Mouse (Mus musculus) splenic B cell, adult 2 months (primary cell): ENCODE results near the gene Sppl3.
"Not testable (repeated sequence)": the region's sequence is repeated elsewhere in the genome, so short reads cannot be mapped to it uniquely, and the experiment has no call there.

ENCODE experiments used
- DNase-seq: peaks from one replicate; pipeline ENCODE4 v3.0.0-alpha.2; 2011; ENCODE audit warnings: low read depth, low spot score
- H3K27me3 ChIP-seq: 2 replicates; pipeline ENCODE4 v1.6.1; 2012; ENCODE audit warnings: mild to moderate bottlenecking, low read length, moderate library complexity, mixed read lengths; ENCODE audit not compliant: control insufficient read depth, poor library complexity, insufficient read depth, severe bottlenecking
- H3K36me3 ChIP-seq: 2 replicates; pipeline ENCODE4 v1.6.1; 2012; ENCODE audit warnings: mild to moderate bottlenecking, low read length, moderate library complexity, mixed read lengths; ENCODE audit not compliant: control insufficient read depth, poor library complexity, insufficient read depth, severe bottlenecking

Gene Sppl3

DNA sequence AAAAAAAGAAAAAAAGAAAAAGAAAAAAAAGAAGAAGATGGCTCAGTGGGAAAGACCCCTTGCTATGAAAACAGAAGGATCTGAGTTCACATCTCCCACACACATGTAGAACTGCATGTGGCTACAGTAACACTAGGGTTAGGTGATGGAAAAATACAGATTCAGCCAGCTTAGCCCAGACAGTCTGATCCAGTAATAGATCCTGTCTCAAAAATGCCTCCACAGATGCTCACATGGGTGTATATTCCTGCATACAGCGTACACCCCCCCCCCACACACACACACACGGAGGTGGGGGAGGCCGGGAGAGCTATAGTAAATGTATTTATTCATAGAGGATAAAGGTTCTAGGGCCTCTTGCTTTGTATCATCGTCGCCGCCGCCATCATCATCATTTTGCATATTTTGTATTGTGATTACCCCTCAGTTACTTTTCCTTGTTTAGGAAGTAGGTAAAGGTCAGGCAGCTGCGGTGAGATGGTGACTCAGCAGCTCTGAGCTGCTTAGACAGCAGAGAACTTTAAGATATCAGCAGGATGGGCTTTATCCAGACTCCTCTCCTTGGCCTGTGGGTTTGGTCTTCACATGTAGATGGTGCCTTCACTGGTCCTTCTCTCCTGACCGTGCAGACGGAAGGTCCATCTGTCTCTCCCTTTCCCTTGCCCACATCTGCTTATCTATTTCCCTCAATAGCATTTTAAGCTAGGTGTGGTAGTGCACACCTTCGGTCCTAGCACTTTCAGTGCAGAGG is 57.9 kb downstream of the Sppl3 start:
- DNase-seq, result no peak
- no peaks in the 10 kb centered on the region; the same call in none of the 2 replicates for H3K36me3 ChIP-seq
- no peaks in the 10 kb centered on the region for H3K27me3 ChIP-seq

DNA sequence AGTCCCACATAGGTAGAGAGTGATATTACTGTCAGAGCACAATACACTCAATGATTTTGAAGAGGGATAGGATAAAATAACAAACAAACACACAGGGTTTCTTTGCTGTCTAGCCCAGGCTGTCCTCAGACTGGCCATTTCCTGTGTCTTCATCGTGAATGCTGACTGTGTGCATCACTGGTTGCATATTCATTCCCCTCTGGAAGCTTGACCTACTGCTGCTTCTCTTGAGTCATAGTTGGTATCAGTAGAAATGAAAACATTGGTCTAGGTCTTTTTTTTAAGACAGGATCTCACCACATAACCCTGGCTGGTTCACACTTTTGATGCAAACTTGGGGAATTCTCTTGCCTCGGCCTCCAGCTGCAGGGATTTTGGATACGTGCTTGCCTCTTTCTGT is 58.7 kb downstream of the Sppl3 start:
- Histone ChIP-seq H3K27me3 (no peaks in the 10 kb centered on the region), H3K36me3 (no peaks in the 10 kb centered on the region; the same call in 1 of the 2 replicates)
- no peak for DNase-seq

DNA sequence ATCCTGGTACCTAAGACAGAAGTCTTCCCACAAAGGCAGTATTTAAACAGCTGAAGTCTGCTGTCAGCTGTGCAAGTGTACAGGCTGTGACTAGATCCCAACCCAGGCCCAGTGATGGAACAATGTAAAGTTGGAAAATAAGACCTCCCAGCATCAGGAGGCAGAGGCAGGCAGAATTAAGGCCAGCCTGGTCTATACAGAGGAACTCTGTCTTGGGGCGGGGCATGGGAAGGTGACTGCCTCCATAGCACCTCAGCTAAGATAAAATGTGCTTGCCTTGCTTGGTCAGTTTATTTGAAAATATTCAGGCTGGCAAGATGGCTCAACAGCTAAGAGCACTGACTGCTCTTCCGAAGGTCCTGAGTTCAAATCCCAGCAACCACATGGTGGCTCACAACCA is 59.5 kb downstream of the Sppl3 start:
- DNase-seq, result no peak
- H3K27me3 ChIP-seq, result no peaks in the 10 kb centered on the region

DNA sequence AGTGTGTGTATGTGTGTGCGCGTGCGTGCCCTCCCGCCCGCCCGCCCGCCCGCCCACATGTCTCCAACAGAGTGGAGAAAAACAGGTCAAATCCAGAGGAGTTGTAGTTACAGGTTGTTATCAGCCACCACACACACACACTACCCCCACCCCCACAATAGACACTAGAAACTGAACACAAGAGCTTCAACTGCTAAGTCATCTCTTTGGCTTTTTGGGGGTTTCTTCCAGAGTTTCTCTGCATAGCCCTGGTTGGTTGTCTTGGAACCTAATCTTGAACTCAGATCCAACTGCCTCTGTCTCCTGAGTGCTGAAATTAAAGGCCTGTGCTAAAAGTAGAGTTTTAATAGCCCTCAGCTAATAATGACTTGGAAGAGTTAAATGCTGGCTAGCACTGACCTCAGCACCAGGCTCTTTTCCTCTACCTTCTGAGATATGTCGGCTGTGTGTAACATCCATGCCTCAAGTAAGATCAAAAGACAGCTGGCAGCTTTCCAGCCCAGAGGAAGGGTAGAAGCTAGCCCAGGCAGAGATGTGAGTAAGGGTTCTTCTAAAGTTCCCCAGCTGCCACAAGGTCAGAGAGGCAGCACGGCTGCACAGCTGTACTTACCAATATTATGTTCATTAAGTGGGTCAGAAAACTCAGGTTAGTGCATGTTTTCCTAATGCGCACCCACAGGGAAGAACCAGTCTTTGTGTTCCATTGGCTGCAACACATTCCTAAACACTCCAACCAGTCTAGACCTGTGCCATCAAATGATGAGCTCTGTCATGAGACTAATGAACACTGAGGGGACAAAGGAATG is 60.4 kb downstream of the Sppl3 start:
- no peak for DNase-seq
- peaks cover 2% of the 10 kb centered on the region; the same call in 1 of the 2 replicates for H3K36me3 ChIP-seq
- H3K27me3 ChIP-seq, result no peaks in the 10 kb centered on the region

More for the DNA sequence above, 59.5 kb downstream of the Sppl3 start:
- peaks cover 2% of the 10 kb centered on the region; the same call in 1 of the 2 replicates for H3K36me3 ChIP-seq

GRCm38 (mm10) chr5:115072143-115072542 is 61.2 kb downstream of the Sppl3 start:
- DNase-seq, result no peak

GRCm38 (mm10) chr5:115073306-115073705 is 62.4 kb downstream of the Sppl3 start:
- not testable (repeated sequence) for DNase-seq, H3K36me3 ChIP-seq, H3K27me3 ChIP-seq

More at GRCm38 (mm10) chr5:115072143-115072542, 61.2 kb downstream of the Sppl3 start:
- Histone ChIP-seq H3K27me3 (no peaks in the 10 kb centered on the region), H3K36me3 (peaks cover 2% of the 10 kb centered on the region; the same call in 1 of the 2 replicates)

GRCm38 (mm10) chr5:115074749-115075148 is 63.8 kb downstream of the Sppl3 start:
- Histone ChIP-seq H3K27me3 (no peaks in the 10 kb centered on the region), H3K36me3 (peaks cover 5% of the 10 kb centered on the region; the same call in 1 of the 2 replicates)
- DNase-seq, result no peak

DNA sequence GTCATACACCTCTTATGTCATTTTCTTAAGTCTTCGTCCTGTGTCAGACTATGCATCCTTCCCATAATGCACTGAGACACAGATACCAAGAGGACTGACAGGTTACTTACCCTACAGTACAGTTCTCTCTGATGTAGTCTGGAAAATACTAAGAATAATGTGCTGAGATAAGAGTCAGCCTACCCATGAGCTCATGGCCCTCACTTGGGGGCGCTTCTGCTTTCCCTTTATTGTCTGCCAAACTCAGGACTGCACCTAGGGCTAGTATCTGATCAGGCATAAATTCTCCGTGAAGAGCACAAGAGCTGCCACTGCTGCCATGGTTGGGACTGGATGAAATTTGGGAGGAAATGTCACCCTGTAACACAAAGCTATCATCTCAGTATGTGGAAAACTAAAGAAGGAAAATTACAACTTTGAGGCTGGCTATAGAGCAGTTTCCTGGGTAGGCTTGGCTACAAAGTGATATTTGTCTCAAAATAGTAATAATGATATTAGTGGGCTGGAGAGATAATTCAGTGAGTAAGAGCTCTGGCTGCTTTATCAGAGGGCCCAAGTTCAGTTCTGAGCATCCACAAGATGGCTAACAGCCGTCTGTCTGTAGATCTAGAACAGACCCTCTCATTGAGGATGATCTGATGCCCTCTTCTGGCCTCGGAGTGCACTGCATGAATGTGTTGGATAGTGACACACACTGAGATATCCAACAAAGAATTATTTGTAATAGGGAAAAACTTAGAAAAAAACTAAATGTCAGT is 65.4 kb downstream of the Sppl3 start:
- Histone ChIP-seq H3K27me3 (no peaks in the 10 kb centered on the region), H3K36me3 (peaks cover 7% of the 10 kb centered on the region; the same call in 1 of the 2 replicates)

GRCm38 (mm10) chr5:115081636-115082035 is 70.7 kb downstream of the Sppl3 start:
- no peak for DNase-seq
- H3K36me3 ChIP-seq, result peaks cover 14% of the 10 kb centered on the region
- no peaks in the 10 kb centered on the region for H3K27me3 ChIP-seq

More for the DNA sequence above, 65.4 kb downstream of the Sppl3 start:
- peak; percentile 83 for DNase-seq

DNA sequence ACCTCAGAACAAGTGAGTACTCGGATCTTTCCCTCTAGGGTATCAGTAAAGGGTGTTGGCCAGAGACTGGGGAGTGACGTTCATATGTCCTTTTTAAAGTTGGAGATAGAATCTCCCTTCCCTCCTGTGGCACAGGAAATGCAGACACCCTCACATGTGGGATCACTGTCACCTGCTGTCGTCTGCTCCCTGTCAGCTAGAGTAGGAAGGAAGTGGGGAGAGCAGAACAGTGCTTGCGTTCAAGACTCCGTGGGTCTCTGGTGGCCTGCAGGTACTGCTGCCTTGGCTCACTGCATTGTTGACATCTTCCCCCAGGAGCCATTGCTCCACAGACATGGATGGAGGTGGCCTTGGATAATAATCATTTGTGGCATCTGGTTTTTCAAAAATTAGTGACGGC is 72.6 kb downstream of the Sppl3 start:
- DNase-seq, result no peak
- peaks cover 12% of the 10 kb centered on the region; the same call in 1 of the 2 replicates for H3K36me3 ChIP-seq
- H3K27me3 ChIP-seq, result no peaks in the 10 kb centered on the region

- DNase-seq, result no peak
- peaks cover 16% of the 10 kb centered on the region; the same call in 1 of the 2 replicates for H3K36me3 ChIP-seq
- H3K27me3 ChIP-seq, result no peaks in the 10 kb centered on the region
These were observed 74.7 kb downstream of the Sppl3 start for GRCm38 (mm10) chr5:115085675-115086074.

- no peaks in the 10 kb centered on the region for H3K27me3 ChIP-seq
- H3K36me3 ChIP-seq, result peaks cover 5% of the 10 kb centered on the region; the same call in 1 of the 2 replicates
- no peak for DNase-seq
These were observed 78.8 kb downstream of the Sppl3 start for GRCm38 (mm10) chr5:115089592-115090268.

DNA sequence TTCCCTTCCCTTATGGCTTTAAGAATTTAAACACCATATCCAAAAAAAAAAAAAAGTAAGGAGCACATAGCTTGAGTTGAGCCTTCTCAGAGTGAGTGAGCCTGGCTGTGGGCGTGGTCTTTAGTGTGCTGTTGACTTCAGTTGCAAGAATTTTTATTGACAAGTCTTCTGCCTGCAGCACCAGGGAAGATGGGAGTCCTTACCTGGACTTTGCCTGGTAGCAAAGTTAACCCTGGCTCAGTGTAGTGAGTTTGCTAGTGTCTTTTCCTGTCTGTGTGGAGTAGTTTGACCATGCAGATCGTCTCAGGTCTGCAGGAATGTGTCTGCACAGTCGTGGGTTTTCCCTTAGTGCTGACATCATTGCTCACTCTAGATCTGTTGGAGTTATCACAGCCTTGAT is 80.1 kb downstream of the Sppl3 start:
- Histone ChIP-seq H3K27me3 (no peaks in the 10 kb centered on the region), H3K36me3 (peaks cover 9% of the 10 kb centered on the region; the same call in 1 of the 2 replicates)
- no peak for DNase-seq

DNA sequence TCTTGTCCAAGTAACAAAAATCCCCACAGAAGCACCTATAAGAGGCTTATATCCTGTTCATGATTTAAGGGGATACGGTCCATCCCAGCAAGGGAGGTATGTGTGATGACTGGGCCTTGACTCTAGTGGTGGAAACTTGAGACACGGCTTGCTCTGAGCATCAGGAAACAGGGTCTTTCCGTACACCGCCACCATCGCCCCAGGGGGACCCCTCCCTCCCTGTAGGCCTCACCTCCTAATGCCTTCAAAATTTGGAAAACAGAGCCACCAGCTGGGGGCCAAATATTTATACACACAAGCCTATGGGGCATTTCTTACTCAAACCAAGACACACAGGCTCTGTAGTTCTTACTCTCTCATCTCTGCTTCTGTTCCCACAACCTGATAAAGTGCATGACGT is 80.8 kb downstream of the Sppl3 start:
- no peak for DNase-seq
- H3K27me3 ChIP-seq, result no peaks in the 10 kb centered on the region
- H3K36me3 ChIP-seq, result peaks cover 9% of the 10 kb centered on the region; the same call in 1 of the 2 replicates
